Mouse (Mus musculus) mammary gland, adult 2 months (tissue): ENCODE measurements around the gene Gpr62. TPM values are rescaled to one million over a fixed set of nuclear protein-coding genes. Genes with fewer than 3 reads are reported as not detected.

Source experiments
- polyA plus RNA-seq: library from polyadenylated mRNA; depleted of rRNA; stranded (reverse); fragments of >200 nt; gene quantifications from 2 replicates; pipeline ENCODE4 v1.2.3, GENCODE M21; 2012; ENCODE audit warnings: low replicate concordance; rRNA removed

The Gpr62 gene
- 0.13 and 0.53 TPM in 2 replicates for polyA plus RNA-seq

GRCm38 (mm10) chr9:106465571-106466200, at the start of gene Gpr62:
Gene Gpr62, minus strand, starts transcription at chr9:106465938.

DNA sequence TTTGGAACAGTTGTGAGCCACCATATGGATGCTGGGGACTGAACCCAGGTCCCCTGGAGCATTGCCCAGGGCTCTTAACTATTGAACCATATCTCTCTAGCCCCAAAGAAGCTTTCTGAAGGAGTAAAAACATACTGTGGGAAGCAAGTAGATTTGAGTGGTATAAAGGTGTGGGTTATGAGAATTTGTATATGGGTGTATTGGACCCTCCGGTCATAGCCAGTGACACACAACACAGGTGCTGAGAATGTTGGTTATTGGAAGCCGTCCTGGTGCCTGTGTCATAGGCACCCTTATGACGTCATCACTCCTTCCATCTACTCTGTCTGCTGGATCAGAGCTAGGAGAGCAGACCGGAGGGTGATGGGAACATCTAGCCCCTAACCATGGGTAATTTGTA, 48.5 kb upstream of the Gpr62 start, which contains the start of gene Iqcf5:
Iqcf5 (plus strand) TSS at position 301 of the 400 bp plus-strand sequence.

DNA sequence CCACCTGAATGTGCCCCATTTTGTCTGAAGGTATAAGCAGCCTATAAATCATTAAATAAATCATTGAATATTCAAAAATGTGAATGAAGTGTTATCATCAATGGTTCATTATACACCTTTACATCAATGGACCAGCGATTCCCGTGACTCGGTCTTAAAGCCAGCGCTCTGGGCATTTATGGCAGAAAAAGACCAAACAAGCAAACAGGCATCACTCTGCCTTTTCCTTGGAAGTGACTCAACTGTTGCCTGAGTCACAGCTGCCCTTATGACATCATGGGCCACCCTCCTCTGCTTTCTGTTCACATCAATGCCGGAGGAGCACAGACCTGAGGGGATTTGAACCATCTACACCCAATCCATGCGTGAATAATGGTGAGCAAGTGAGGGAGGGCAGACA, 33.9 kb upstream of the Gpr62 start, which contains the start of gene Iqcf1:
Iqcf1 (plus strand) TSS at position 301 of the 400 bp plus-strand sequence.

DNA sequence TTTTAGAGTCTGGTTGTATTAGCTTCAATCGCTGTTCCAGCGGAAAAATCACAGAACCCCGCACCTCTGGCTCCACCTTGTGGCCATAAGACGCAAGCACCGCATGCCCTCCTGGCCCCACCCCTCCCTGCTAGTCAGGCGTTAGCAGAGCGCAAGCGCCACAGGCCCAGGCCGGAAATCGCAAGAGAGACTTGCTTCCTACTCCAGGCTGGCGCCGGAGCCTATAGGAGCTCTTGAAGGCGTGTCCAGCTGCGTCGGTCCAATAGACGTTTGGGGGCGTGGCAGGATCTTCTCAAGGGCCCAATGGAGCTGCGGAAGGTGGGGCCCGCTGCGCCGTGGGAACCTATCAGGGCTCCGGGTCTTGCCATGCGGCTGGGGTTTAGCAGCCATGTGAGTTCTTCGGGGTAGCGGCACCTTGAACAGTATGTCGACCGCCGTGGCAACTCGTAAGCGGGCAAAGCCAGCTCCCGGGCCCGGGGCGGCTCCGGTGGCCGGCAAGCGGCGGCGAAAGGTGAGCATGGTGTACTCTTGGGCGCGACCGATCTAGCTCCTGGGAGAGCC, 11.3 kb upstream of the Gpr62 start, which contains the start of gene Parp3:
Parp3 (minus strand) TSS at position 26 of the 561 bp plus-strand sequence.

DNA sequence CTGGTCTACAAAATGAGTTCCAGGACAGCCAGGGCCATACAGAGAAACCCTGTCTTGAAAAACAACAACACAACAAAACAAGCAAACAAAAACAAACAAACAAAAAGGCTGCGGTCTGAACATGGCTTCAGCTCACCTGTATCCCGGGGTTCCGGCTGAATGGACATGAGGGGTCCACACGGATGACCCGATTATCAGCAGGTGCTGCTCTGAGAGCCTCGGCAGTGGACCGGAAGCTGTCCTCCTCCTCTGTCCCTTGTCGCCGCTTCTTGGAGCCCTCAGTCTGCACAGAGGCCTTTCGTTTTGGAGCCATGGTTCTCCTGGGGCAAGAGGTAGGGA, 9.9 kb upstream of the Gpr62 start, which contains the start of gene Rrp9:
Rrp9 (plus strand) TSS at position 301 of the 339 bp plus-strand sequence.

GRCm38 (mm10) chr9:106453271-106454070, 12.3 kb downstream of the Gpr62 start, which contains the start of gene Pcbp4:
Gene Pcbp4, plus strand, starts transcription at chr9:106453291.

GRCm38 (mm10) chr9:106447348-106447747, 18.4 kb downstream of the Gpr62 start, which contains the start of the genes Abhd14b and Abhd14a:
Gene Abhd14b, plus strand, starts transcription at chr9:106447459.
Gene Abhd14a, minus strand, starts transcription at chr9:106447678.

GRCm38 (mm10) chr9:106429221-106430014, 36.3 kb downstream of the Gpr62 start, which contains the start of gene Rpl29:
Gene Rpl29, plus strand, starts transcription at chr9:106429454.

Other genes with a start within 250 kb of the Gpr62 start
- gene Tlr9, start 243.3 kb downstream of the Gpr62 start, polyA plus RNA-seq: 20.9 and 36.6 TPM in 2 replicates
- gene Alas1, start 217.3 kb downstream of the Gpr62 start, polyA plus RNA-seq: 162 and 167 TPM in 2 replicates
- gene Poc1a, start 184.9 kb downstream of the Gpr62 start, polyA plus RNA-seq: 5.5 and 5.8 TPM in 2 replicates
- 114 and 152 TPM in 2 replicates for gene Dusp7, start 97.3 kb downstream of the Gpr62 start, polyA plus RNA-seq
- gene Rpl29, start 36.5 kb downstream of the Gpr62 start, polyA plus RNA-seq: 360 and 442 TPM in 2 replicates
- 8.1 and 10.3 TPM in 2 replicates for gene Acy1, start 27.6 kb downstream of the Gpr62 start, polyA plus RNA-seq
- 81.6 and 98.1 TPM in 2 replicates for gene Abhd14b, start 18.5 kb downstream of the Gpr62 start, polyA plus RNA-seq
- gene Abhd14a, start 18.3 kb downstream of the Gpr62 start, polyA plus RNA-seq: 38.1 and 46.0 TPM in 2 replicates
- gene Pcbp4, start 12.6 kb downstream of the Gpr62 start, polyA plus RNA-seq: 98.4 and 134 TPM in 2 replicates
- 31.1 and 43.4 TPM in 2 replicates for gene Rrp9, start 10.0 kb upstream of the Gpr62 start, polyA plus RNA-seq
- gene Parp3, start 11.0 kb upstream of the Gpr62 start, polyA plus RNA-seq: 118 and 159 TPM in 2 replicates
- gene Iqcf1, start 34.0 kb upstream of the Gpr62 start, polyA plus RNA-seq: not detected in 2 replicates
- gene Iqcf5, start 48.6 kb upstream of the Gpr62 start, polyA plus RNA-seq: not detected in 2 replicates
- gene Iqcf3, start 95.7 kb upstream of the Gpr62 start, polyA plus RNA-seq: not detected in 2 replicates
- gene Iqcf4, start 105.1 kb upstream of the Gpr62 start, polyA plus RNA-seq: not detected in 2 replicates
- gene Iqcf6, start 160.6 kb upstream of the Gpr62 start, polyA plus RNA-seq: not detected in 2 replicates
- 0.03 TPM in 1 of 2 replicates, not detected in the other for gene Grm2, start 190.1 kb upstream of the Gpr62 start, polyA plus RNA-seq
- gene Tex264, start 220.0 kb upstream of the Gpr62 start, polyA plus RNA-seq: 116 and 129 TPM in 2 replicates